10 mouse cellular contexts compared by ENCODE assay signal in the genomic region with DNA sequence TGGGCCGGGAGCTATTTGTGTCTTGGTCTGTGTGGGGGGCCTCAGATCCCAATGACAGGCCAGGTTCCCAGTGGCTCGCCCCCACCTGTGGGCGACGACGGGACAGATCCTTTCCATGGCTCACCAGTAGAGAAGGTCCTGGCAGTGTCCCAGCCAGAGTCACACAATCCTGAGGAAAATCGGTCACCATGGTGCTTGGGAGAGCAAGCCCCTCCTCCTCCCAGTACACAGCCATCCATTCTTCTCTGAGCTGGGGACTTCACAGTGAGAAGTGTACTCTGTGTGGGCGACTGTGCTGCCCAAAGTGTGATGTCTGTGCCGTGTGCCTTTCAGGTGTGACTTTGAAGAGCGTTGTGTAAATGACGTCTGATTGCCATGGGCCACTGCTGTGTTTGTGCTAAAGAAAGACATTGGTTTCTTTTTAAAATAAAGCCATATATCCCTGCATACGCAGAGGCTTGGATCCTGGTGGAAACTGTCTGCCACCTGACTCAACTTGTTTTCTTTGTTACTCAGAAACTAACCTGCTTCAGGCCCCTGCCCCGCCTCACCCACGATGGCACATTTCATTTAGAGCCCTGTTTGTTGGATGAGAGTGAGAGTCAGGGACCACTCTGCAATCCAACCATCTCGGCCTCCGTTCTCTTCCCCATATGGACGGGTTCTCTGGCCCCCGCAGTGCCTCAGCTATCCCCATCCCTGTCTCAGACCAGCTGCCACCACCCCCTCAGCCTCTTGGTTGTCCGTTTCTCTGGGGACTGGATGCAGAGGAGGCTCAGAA. TPM values are rescaled to one million over a fixed set of nuclear protein-coding genes. Genes with fewer than 3 reads are reported as not detected.
DNase-seq lines count a peak whose midpoint lies in the region; ATAC-seq lines count a peak whose summit lies in the region.
"Had no signal": no experiment of that assay in that cellular context is flagged by ENCODE, and none has a peak within 500 bp of the region (broad histone marks: within the 10 kb centered on the region; RNA-seq: fewer than 3 reads in every experiment).

No protein-coding gene starts in this region.

- H3K4me2 ChIP-seq in forebrain, embryonic 15.5 days (replicated peaks), result no peak overlapping the region
- H3K4me2 ChIP-seq in midbrain, embryonic 14.5 days (ENCODE audit: low read length), result no peak overlapping the region

- peak overlapping the region; percentile 46; the same call in 1 of the 2 replicates for H3K27ac ChIP-seq in forebrain, embryonic 15.5 days (replicated peaks)
- H3K27ac ChIP-seq in midbrain, embryonic 14.5 days (replicated peaks; ENCODE audit: low read depth, low read length), result no peak overlapping the region; the same call in 1 of the 2 replicates

- no peaks in the 10 kb centered on the region for H3K36me3 ChIP-seq in forebrain, embryonic 15.5 days
- H3K36me3 ChIP-seq in midbrain, embryonic 14.5 days (ENCODE audit: control insufficient read depth, insufficient read depth, low read length), result no peaks in the 10 kb centered on the region
- H3K36me3 ChIP-seq: G1E had no signal

- no peak overlapping the region for H3K4me3 ChIP-seq in forebrain, embryonic 15.5 days
- no peak overlapping the region for H3K4me3 ChIP-seq in midbrain, embryonic 14.5 days (replicated peaks; ENCODE audit: low read depth, low read length)

- no peak overlapping the region for H3K9ac ChIP-seq in forebrain, embryonic 15.5 days (replicated peaks)
- H3K9ac ChIP-seq in midbrain, embryonic 14.5 days (replicated peaks; ENCODE audit: low read length), result no peak overlapping the region

- DNase-seq in brain, embryonic 18.5 days (ENCODE audit: low read depth, low spot score), result peak; percentile 40
- DNase-seq in layer of hippocampus, postnatal 10 days (ENCODE audit: low spot score in 2 of 2), result peak; percentile 70 to 78
- DNase-seq in midbrain, embryonic 14.5 days, result peak; percentile 70
- DNase-seq in urinary bladder, adult 2 months (ENCODE audit: low spot score), result no peak
- DNase-seq in natural killer cell, adult 2 months (ENCODE audit: low spot score in 2 of 2), result no peak
- no peak for DNase-seq in thymus, postnatal 10 days (ENCODE audit: low spot score in 2 of 2)
- DNase-seq: kidney, adult 2 months had no signal

- peak; percentile 74 for ATAC-seq in forebrain, embryonic 15.5 days (replicated peaks)
- ATAC-seq in midbrain, embryonic 14.5 days (ENCODE audit: low FRiP score, low TSS enrichment), result peak; percentile 64
- no peak for ATAC-seq in erythroblast, adult 5-6 weeks (replicated peaks; ENCODE audit: low FRiP score, poor library complexity, severe bottlenecking)

- H3K27me3 ChIP-seq in forebrain, embryonic 15.5 days, result no peaks in the 10 kb centered on the region
- no peaks in the 10 kb centered on the region for H3K27me3 ChIP-seq in midbrain, embryonic 14.5 days (ENCODE audit: control insufficient read depth, insufficient read depth, low read length)

- 70% methylated on average over 18 of the region's 18 CpGs for WGBS in forebrain, embryonic 15.5 days
- 74% methylated on average over 18 of the region's 18 CpGs for WGBS in midbrain, embryonic 14.5 days

- H3K9me3 ChIP-seq in forebrain, embryonic 15.5 days, result no peaks in the 10 kb centered on the region
- peaks cover 3% of the 10 kb centered on the region; the same call in 1 of the 2 replicates for H3K9me3 ChIP-seq in midbrain, embryonic 14.5 days (ENCODE audit: control insufficient read depth, low read length)
- H3K9me3 ChIP-seq: G1E had no signal

- H3K4me1 ChIP-seq in forebrain, embryonic 15.5 days, result peaks cover 28% of the 10 kb centered on the region
- H3K4me1 ChIP-seq in midbrain, embryonic 14.5 days (ENCODE audit: control insufficient read depth, insufficient read depth, low read length), result peaks cover 22% of the 10 kb centered on the region

RNA-seq across cellular contexts. Expression of a gene that starts 20.1 kb away (rescaled TPM):
- polyA plus RNA-seq in forebrain, embryonic 15.5 days (2015; fragmentation: Nextera tagmentation; extraction: Ambion mirVana), result 0.09 and 0.13 TPM in 2 replicates
- under 1 TPM; 0.18 to 0.36 TPM for total RNA-seq in layer of hippocampus, postnatal 10 days (2021)
- 0.17 and 0.22 TPM in 2 replicates for polyA plus RNA-seq in midbrain, embryonic 14.5 days (2014; fragmentation: Nextera tagmentation; extraction: Ambion mirVana)
- 0.18 and 0.19 TPM in 2 replicates for polyA plus RNA-seq in urinary bladder, adult 2 months (2012; rRNA removed)
- total RNA-seq in erythroblast, adult 5-6 weeks (2015; ENCODE audit: low replicate concordance), result not detected in 2 replicates
- total RNA-seq in erythroblast, adult 5-6 weeks (2017; ENCODE audit: low replicate concordance), result not detected in 2 replicates
- polyA plus RNA-seq: G1E had no signal

RNA-seq across cellular contexts. Expression of a gene that starts 34.9 kb away (rescaled TPM):
- polyA plus RNA-seq in forebrain, embryonic 15.5 days (2015; fragmentation: Nextera tagmentation; extraction: Ambion mirVana), result 2.1 and 2.9 TPM in 2 replicates
- 1 to 10 TPM; 6.9 to 7.0 TPM for total RNA-seq in layer of hippocampus, postnatal 10 days (2021)
- 2.0 and 3.1 TPM in 2 replicates for polyA plus RNA-seq in midbrain, embryonic 14.5 days (2014; fragmentation: Nextera tagmentation; extraction: Ambion mirVana)
- 9.9 and 11.3 TPM in 2 replicates for polyA plus RNA-seq in urinary bladder, adult 2 months (2012; rRNA removed)
- total RNA-seq in erythroblast, adult 5-6 weeks (2015; ENCODE audit: low replicate concordance), result 1.9 TPM in 1 of 2 replicates, not detected in the other
- 0.09 and 0.98 TPM in 2 replicates for total RNA-seq in erythroblast, adult 5-6 weeks (2017; ENCODE audit: low replicate concordance)
- polyA plus RNA-seq: G1E had no signal

RNA-seq across cellular contexts. Expression of a gene that starts 49.6 kb away (rescaled TPM):
- polyA plus RNA-seq in forebrain, embryonic 15.5 days (2015; fragmentation: Nextera tagmentation; extraction: Ambion mirVana), result 106 and 113 TPM in 2 replicates
- 10 to 100 TPM; 53.6 to 55.9 TPM for total RNA-seq in layer of hippocampus, postnatal 10 days (2021)
- 115 and 132 TPM in 2 replicates for polyA plus RNA-seq in midbrain, embryonic 14.5 days (2014; fragmentation: Nextera tagmentation; extraction: Ambion mirVana)
- polyA plus RNA-seq in urinary bladder, adult 2 months (2012; rRNA removed), result 30.8 and 39.6 TPM in 2 replicates
- 3.1 and 14.0 TPM in 2 replicates for total RNA-seq in erythroblast, adult 5-6 weeks (2015; ENCODE audit: low replicate concordance)
- 1.3 and 7.2 TPM in 2 replicates for total RNA-seq in erythroblast, adult 5-6 weeks (2017; ENCODE audit: low replicate concordance)

RNA-seq across cellular contexts. Expression of a gene that starts 49.6 kb away (rescaled TPM):
- polyA plus RNA-seq in forebrain, embryonic 15.5 days (2015; fragmentation: Nextera tagmentation; extraction: Ambion mirVana), result 115 and 116 TPM in 2 replicates
- total RNA-seq in layer of hippocampus, postnatal 10 days (2021), result 10 to 100 TPM; 49.1 to 57.3 TPM
- 99.9 and 104 TPM in 2 replicates for polyA plus RNA-seq in midbrain, embryonic 14.5 days (2014; fragmentation: Nextera tagmentation; extraction: Ambion mirVana)
- polyA plus RNA-seq in urinary bladder, adult 2 months (2012; rRNA removed), result 61.1 and 75.7 TPM in 2 replicates
- 3.1 and 11.7 TPM in 2 replicates for total RNA-seq in erythroblast, adult 5-6 weeks (2015; ENCODE audit: low replicate concordance)
- 4.9 and 8.9 TPM in 2 replicates for total RNA-seq in erythroblast, adult 5-6 weeks (2017; ENCODE audit: low replicate concordance)

Comparison
In these comparisons a context has a peak if more than half of its experiments do, and no peak if none do; other contexts are left out.
1. DNase-seq: peak in brain, embryonic 18.5 days (single experiment), layer of hippocampus, postnatal 10 days (2 of 2) and midbrain, embryonic 14.5 days (single experiment); none in urinary bladder, adult 2 months (single experiment), natural killer cell, adult 2 months (0 of 2) and thymus, postnatal 10 days (0 of 2).